Mouse (Mus musculus): ENCODE measurements at regions not wholly inside any gene's neighbourhood (a gene's known extent, or its start where the extent isn't known, plus 50 kb on each side); places are given as distances from the start of the nearest gene placed in this dataset.

DNA sequence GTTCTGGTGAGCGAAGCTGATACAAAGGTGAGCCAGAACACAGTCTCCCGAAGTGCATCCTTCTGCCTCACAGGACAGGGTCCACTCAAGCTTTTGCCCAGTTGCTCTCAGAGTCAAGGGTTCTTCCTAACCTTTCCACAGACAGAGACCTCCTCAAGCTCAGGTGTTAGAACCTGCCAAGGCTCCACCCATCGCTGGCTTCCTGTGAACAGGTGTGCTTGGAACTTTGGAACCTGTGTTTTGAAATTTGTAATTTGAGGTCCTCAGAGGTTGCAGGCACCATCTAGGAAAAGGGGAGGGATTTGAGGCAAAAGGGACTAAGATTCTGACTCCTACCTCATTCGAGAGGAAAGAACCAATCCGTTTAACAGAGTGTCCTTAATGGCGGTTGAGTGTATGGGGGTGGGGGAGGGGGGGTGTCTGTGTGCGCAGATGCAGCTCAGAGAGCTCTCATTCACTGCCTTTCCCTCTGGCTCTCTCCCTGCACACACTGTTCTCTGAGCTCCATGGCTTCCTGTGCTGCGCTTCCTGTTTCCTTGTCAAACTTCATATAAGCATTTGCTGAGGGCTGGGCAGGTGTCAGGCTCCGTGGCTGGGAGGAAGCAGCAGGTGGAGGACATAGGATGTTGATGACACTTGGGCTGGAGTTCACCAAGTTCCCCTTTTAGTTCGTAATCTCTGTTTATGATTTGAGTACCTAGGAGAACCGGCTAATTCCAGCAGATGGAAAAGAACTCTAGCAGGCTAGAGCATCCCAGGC lies 195.8 kb downstream of the Pten start:
- TF ChIP-seq CTCF (IDR thresholded peaks at IDR 0.05; ENCODE audit: low read depth, low read length) (no peak), GATA1 (IDR thresholded peaks at IDR 0.05; ENCODE audit: borderline replicate concordance, low read length) (no peak)
